Mouse (Mus musculus) brain, adult 10 weeks (tissue): Measurements from ENCODE around the gene Olfr554. TPM values are rescaled to one million over a fixed set of nuclear protein-coding genes. Genes with fewer than 3 reads are reported as not detected.

ENCODE experiments used
- polyA plus RNA-seq: library from polyadenylated mRNA; stranded (reverse); fragments of 350-450 nt; fragmentation: Illumina TruSeq; extraction: RNeasy Lipid Tissue Mini Kit (QIAGEN cat#74804); gene quantifications from one replicate; pipeline ENCODE4 v1.2.3, GENCODE M21; 2015; ENCODE audit warnings: low read depth, low replicate concordance

Gene Olfr554
- polyA plus RNA-seq, result not detected

GRCm38 (mm10) chr7:102638132-102638531 lies at the start of gene Olfr554:
TSS of gene Olfr554 (plus strand) at chr7:102638432.

GRCm38 (mm10) chr7:102591786-102592185 lies 46.4 kb upstream of the Olfr554 start, which contains the start of gene Olfr551:
TSS of gene Olfr551 (minus strand) at chr7:102591886.

GRCm38 (mm10) chr7:102597378-102598031 lies 40.7 kb upstream of the Olfr554 start, which contains the start of gene Olfr552:
TSS of gene Olfr552 (plus strand) at chr7:102597770.

GRCm38 (mm10) chr7:102618118-102618517 lies 20.1 kb upstream of the Olfr554 start, which contains the start of gene Olfr553:
TSS of gene Olfr553 (minus strand) at chr7:102618218.

GRCm38 (mm10) chr7:102658523-102658922 lies 20.3 kb downstream of the Olfr554 start, which contains the start of gene Olfr555:
TSS of gene Olfr555 (plus strand) at chr7:102658823.

GRCm38 (mm10) chr7:102664599-102664998 lies 26.4 kb downstream of the Olfr554 start, which contains the start of gene Olfr556:
TSS of gene Olfr556 (plus strand) at chr7:102664899.

GRCm38 (mm10) chr7:102686944-102687501 lies 48.8 kb downstream of the Olfr554 start, which contains the start of gene Trim68:
TSS of gene Trim68 (minus strand) at chr7:102687327.

Other genes with a start within 250 kb of the Olfr554 start
- 15.0 TPM for gene Rrm1, start 196.7 kb upstream of the Olfr554 start, polyA plus RNA-seq
- gene Olfr543, start 156.8 kb upstream of the Olfr554 start, polyA plus RNA-seq, result not detected
- gene Olfr544, start 150.1 kb upstream of the Olfr554 start, polyA plus RNA-seq, result not detected
- not detected for gene Olfr545, start 138.9 kb upstream of the Olfr554 start, polyA plus RNA-seq
- gene Olfr547, start 103.7 kb upstream of the Olfr554 start, polyA plus RNA-seq, result not detected
- not detected for gene Olfr548-ps1, start 97.5 kb upstream of the Olfr554 start, polyA plus RNA-seq
- not detected for gene Olfr549, start 88.6 kb upstream of the Olfr554 start, polyA plus RNA-seq
- 2.0 TPM for gene Trim21, start 72.9 kb upstream of the Olfr554 start, polyA plus RNA-seq
- gene Olfr550, start 67.0 kb upstream of the Olfr554 start, polyA plus RNA-seq, result not detected
- not detected for gene Olfr551, start 46.5 kb upstream of the Olfr554 start, polyA plus RNA-seq
- not detected for gene Olfr552, start 40.7 kb upstream of the Olfr554 start, polyA plus RNA-seq
- not detected for gene Olfr553, start 20.2 kb upstream of the Olfr554 start, polyA plus RNA-seq
- gene Olfr555, start 20.4 kb downstream of the Olfr554 start, polyA plus RNA-seq, result not detected
- gene Olfr556, start 26.5 kb downstream of the Olfr554 start, polyA plus RNA-seq, result not detected
- gene Trim68, start 48.9 kb downstream of the Olfr554 start, polyA plus RNA-seq, result 6.1 TPM
- gene Olfr557, start 57.5 kb downstream of the Olfr554 start, polyA plus RNA-seq, result not detected
- 1.0 TPM for gene Olfr558, start 63.8 kb downstream of the Olfr554 start, polyA plus RNA-seq
- gene Olfr33, start 80.6 kb downstream of the Olfr554 start, polyA plus RNA-seq, result not detected
- not detected for gene Olfr559, start 89.1 kb downstream of the Olfr554 start, polyA plus RNA-seq
- 0.33 TPM for gene Olfr560, start 120.9 kb downstream of the Olfr554 start, polyA plus RNA-seq
- 1.1 TPM for gene Olfr78, start 121.0 kb downstream of the Olfr554 start, polyA plus RNA-seq
- gene Olfr561, start 132.8 kb downstream of the Olfr554 start, polyA plus RNA-seq, result not detected
- gene Olfr564, start 165.0 kb downstream of the Olfr554 start, polyA plus RNA-seq, result not detected
- gene Olfr566, start 220.3 kb downstream of the Olfr554 start, polyA plus RNA-seq, result not detected
- gene Olfr568, start 238.7 kb downstream of the Olfr554 start, polyA plus RNA-seq, result not detected